Mouse (Mus musculus) layer of hippocampus, adult 9-11 months (tissue): ENCODE data around the gene Prpf4.

Experiments used
- DNase-seq: peaks from one replicate; pipeline ENCODE4 v3.0.0; 2022

Gene Prpf4

DNA sequence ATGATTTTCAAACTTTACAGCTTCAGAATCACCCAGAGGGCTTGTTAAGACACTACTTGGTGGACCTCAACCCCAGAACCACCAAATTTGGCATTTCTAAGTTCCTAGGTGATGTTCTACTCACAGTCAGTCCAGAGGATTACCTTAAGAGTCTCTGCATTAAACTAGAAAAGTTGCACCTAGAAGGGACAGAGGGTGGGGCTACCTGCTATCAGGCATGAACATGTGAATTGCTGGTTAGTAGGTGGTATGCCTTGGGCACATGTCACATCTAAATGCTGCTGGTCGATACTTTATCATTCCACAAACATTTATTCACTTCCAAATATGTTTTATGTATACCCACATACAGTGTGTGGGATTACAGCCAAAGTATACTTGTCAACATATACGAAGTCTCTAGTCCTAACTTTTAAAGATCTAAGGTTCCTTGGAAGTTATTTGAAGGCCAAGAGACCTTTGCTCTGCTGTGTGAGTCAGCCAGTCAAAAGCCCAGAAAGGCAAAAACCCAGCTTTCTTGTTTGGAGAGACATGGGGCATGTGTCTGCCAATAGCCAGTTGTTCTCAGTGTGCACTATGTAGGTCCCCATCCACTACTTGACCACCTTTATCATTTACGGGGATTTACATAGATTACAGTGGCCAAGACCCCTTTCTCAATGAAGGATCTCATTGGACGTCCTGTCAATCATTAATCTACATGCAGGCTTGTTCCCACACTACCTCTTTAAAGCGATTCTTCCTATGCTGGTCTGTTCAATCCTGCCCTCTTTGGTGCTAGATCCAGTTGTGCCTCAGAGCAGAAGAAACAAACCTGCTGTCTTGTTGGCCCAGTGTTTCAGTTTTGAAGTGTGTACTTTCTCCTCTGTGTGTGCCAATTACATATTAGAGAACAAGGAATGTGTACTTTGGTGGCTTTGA is 18.7 kb upstream of the Prpf4 start:
- DNase-seq: no peak

DNA sequence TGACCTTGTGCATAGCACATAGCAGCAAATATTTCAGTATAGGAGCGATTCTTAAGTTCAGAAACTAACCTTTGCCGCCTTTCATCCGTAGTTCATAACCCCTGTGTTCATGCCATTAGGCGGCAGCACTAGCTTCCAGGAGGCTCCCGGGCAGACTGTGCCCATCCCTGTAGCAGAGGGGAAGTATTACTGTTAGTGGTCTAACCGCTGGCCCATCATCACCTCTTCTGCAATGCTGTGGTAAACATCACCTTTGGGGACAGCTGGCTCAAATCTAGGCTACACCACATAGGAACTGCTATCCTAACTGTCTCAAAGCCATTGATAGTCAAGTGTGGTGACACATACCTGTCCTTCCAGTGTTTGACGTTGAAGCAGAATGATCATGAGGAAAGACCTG is 16.7 kb upstream of the Prpf4 start:
- DNase-seq: no peak

DNA sequence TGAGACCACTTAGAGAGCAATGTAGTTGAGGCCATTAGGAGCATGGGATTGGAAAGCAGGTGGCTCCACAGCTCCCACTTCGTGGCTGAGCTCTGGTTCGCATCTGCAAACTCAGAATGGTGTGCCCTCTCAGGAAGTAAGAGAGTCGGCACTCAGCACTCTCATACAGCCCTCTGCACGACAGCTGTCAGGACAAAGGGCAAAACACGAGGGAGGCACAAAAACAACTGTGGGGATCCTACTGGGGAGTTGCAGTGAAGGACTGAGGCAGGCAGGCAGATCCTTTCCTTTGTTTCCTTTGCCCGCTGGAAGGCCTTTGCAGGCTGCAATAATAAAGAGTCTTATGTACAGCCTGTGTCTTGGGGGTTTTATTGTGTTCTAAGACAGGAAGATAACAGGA is 15.1 kb upstream of the Prpf4 start:
- no peak for DNase-seq

DNA sequence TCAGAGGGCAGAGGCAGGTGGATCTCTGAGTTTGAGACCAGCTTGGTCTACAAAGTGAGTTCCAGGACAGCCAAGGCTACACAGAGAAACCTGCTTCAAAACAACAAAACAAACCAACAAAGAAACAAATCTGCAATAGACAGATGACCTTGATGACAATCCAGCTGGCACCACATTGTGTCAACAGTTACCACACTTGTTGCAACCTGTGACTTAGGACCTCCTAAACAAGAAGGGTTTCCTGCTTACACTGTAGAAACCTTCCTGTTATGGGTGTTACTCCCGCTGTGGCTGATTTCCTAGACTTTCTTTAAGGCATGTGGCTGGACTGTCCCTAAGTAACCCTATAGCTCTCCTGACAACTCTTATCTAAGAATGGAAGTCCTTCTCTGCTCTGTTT is 12.8 kb upstream of the Prpf4 start:
- DNase-seq: no peak

DNA sequence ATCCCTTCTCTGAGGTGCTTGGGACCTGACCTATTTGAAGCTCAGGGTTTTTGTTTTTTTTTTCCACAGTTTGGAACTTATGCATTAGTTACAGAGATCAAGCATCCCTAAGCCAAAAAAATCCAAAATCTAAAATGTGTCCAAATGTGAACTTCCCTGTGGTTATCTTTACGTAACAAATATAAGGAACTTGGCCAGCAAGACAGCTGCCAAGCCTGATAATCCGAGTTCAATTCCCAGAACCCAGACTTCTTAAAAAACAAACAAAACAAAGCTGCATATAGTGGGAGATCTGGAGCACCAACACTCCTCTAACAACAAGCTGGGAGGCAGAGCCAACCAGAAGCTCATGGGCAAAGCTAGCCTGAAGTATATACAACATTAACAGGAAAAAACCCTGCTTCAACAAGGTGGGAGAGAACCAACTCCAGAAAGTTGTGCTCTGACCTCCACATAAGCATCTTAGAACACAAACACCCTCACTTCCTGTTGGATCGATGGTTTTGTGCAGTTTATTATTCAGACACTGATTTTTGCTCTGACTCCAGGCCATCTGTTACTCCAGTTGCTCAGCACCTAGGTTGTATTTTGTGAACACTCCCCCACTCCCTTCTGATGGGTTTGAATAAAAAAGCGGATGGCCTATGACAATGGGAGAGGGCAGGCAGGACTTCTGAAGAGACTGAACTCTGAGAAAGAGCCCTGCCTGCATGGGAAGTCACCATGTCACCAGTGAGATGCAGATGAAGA is 10.8 kb upstream of the Prpf4 start:
- DNase-seq: peak; percentile 48

DNA sequence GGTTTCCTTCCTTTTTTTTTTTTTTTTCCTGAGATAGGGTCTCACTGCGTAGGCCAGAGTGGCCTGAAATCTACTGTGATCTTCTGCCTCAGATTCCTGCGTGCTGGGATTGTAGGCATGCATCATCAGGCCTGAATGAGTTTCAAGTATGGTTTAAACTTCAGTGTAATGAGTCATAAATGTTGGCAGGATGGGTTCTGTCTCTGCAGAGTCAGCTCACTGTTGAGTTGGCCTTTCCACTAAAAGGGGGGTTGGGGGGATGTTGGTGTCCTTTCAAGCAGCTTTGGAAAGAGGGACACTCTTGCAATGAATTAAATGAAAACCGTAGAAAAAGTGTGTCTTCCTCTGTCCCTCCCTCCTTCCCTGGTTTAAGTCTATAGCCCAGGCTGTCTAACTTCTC is 9.6 kb upstream of the Prpf4 start:
- peak; percentile 26 for DNase-seq

DNA sequence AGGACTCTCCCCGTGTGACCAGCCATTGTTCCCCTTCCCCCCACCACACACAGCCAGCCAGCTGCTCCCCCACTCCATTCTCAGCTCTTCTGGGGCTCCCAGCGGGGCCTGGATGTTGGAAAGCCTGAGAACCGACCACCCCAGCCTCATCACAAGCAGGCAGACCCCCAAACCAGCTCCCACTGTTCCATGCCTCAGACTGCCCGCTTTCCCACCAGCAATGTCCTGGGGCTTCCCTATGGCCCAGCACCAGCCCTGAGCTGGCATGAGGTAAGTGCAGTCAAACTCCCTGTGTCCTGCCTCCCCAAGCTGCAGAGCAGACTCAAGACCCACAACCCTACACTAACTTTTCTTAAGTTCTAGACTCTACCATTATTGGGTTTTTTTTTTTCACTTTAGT is 2.5 kb upstream of the Prpf4 start:
- no peak for DNase-seq

DNA sequence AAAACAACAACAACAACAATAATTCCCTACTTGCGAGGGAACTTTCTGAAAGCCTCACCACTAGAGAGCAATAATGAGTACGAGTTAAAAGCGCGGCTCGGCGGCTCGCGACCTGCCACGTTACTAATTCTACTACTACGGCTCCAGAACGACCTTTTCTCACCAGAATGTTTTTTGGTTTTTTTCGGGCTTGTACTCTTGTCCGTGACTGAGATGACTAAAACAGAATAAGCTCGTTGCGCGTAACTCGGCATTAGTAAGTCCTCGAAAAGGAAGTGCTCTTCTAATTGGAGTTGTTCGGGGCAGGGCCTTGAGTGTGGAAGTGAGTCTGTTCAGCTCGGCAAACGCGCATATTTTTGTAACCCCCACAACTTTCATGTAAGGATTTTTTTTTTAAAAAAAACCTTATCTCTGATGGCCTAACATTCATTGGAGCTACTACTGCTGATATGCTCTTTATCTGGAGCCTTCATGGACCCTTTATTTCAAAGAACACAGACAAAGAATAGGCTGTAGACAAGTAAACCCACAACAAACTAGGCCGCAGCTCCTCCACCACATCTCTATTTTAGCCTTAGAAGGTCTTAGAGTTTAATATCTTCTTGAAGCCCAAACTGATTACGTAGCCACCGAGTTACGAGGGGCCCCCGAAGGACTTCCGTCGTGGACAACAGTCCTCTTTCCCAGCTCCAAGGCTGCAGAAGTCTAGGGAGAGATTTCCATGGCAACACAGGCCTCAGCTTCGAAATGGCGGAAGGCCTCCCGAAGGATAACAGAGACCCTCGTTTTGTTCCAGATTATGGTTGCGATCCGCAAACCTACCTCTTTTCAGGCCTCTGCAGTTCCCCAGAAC is 641 bp upstream of the Prpf4 start:
- peak; percentile 42 for DNase-seq

DNA sequence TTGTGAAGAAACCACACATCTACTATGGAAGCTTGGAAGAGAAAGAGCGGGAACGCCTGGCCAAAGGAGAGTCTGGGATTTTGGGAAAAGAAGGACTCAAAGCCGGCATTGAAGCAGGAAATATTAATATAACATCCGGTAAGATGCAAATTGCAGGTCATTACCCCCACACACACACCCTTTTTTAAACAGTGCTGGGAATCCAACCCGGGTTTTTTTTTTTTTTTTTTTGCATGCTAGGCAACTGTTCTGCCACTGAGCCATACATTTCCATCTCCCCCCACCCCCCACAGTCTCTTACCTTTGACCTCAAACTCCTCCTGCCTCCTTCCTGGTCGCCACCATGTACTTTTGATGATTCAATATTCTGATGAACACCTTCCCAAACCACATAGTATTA is 1.0 kb downstream of the Prpf4 start:
- DNase-seq: no peak

DNA sequence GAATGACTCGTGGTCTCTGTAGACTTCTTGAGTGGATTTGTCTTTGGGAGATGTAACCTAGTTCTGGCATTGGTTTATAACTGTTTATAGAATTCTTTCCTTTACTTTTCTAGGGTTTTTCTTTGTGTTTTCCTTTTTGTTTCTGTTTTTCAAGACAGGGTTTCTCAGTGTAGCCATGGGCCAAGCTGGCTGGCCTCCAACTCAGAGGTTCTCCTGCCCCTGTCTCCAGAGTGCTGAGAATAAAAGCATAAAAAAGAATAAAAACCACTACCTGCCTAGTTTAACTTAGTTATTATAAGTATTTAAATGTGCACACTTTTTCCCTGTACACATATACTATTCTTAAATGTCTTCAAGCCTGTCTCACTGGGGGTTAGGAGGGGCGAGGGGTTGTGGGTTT is 1.7 kb downstream of the Prpf4 start:
- no peak for DNase-seq

DNA sequence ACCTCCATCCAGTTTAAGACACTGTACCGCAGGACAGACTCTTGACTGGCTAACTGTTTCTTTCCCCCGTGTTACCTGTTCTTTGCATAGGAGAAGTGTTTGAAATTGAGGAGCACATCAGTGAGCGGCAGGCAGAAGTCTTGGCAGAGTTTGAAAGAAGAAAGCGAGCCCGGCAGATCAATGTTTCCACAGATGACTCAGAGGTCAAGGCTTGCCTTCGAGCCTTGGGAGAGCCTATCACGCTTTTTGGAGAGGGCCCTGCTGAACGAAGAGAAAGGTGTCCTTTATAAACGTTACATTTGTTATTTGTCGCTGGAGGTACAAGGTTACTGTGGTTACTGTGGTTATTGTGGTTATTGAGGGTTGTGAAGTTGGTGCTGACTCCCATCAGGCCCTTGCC is 3.0 kb downstream of the Prpf4 start:
- DNase-seq: no peak

DNA sequence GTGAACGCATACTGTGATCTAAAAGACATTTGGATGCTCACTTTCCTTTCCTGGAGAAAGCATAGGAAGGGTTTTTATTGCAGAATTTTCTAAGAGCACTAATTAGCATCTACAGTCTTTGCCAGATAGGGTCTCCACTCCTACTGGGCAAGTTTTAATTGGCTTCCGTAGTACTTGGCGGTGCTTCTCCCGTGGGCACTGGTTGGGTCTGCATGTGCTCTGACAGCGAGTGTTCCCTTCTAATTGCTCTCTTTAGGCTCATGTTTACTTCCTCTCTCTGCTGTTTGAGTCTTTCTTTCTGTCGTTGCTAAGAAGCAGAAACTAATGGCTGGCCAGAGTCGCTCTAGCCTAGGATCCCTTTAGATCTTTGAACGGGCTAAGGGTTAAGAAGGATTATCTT is 9.9 kb downstream of the Prpf4 start:
- peak; percentile 45 for DNase-seq

DNA sequence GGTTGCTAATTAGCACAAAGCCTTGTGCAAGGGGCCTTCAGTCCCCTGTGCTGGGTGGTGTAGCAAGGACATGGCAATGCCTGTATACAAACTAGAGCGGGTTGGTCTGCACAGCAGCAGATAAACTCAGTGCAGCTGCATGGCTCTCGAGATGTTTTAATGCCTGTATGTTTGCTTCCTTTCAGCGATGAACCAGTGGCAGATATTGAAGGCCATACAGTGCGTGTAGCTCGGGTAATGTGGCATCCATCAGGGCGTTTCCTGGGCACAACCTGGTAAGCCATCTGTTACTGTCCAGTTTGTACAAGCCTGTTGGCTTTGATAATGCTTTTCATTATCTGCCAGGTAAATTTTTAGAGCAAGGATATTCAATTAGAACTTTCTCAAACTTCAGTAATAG is 10.5 kb downstream of the Prpf4 start:
- DNase-seq: no peak

DNA sequence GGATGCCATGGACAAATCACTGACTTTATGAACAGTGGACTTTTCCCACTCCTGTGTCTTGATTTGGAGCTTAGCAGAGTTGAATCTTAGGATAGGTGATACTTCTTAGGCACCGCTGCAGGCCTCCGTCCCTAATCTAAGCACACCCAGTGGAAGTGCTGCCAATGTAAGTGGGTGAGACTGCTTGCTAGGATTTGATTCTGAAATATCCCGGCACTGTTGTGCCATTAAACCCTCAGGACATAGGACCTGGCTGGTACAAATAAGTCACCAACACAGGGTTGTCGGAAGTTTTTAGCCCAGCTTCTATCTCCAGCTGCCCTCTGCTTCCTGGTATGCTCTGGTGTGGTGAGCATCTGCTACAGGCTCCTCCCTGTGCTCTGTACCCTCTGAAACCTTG is 17.3 kb downstream of the Prpf4 start:
- no peak for DNase-seq

DNA sequence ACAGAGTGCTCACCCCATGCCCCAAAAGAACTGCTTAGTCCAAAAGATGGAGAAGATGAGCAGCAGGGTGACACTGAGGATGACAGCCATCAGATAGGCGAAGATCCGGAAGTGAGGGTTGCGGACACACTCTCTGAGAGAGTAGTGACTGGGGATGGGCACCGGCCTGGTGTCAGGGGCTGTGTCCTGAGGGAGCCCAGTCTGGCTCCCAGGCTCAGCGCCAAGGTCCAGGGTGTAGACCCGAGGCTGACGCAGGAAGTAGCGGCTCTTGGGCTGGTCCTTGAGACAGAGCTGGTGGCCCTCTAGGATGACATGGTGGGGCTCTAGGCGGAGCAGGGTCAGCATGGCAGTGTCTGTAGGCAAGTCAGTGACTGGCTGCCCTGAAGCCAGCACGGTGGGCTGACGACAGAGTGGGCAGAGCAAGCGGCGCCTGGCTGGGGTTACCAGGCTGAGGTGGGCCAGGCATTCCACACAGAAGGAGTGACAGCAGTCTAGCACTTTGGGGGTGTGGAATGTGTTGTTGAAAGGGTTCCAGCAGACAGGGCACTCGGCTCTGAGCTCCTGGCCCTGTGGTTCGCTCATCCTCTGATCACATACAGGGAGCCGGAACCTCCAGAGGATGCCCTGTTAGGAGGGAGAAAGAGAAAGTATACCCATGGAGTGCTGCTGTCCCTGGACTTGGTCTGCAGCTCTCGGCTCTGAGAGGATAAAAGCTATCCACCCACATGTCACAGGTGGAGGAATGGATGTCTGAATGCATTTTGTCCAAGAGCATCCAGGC is 19.6 kb downstream of the Prpf4 start:
- DNase-seq: no peak

DNA sequence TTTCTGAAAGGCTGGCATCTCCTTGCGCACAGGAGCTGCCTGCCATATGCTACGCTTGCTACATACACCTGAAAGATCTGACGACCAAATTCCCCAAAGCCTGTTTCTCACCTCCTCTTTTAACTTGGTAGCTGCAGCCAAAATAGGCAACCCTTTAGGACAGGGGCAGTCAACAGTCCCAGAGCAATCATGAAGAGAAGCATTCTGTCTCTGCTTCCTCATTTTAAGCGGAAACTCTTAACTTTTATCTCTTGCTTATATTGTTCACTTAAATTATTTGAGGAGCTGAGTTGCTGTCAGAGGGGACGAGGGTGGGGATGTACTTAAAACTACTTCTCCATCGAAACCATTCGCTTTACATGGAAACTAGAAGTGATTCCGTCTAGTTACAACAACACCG is 21.0 kb downstream of the Prpf4 start:
- no peak for DNase-seq

DNA sequence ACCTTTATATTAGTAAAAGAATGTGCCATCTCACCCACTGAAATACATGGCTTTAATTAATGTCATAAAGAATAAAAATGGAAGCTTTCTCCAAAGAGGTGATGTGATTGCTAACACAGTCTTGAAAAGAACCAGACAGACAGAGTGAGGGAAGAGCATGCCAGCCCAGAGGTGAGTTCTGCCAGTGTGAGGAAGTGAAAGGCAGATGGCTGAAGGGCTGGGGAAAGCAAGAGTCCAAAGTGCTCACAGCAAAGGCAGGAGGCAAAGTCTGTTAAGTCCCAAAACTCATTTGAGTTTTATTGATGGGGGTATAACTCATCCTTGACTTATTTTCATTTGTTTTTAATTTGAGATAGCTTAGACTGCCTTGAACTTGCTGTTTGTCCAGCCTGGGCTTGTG is 22.1 kb downstream of the Prpf4 start:
- DNase-seq: no peak

DNA sequence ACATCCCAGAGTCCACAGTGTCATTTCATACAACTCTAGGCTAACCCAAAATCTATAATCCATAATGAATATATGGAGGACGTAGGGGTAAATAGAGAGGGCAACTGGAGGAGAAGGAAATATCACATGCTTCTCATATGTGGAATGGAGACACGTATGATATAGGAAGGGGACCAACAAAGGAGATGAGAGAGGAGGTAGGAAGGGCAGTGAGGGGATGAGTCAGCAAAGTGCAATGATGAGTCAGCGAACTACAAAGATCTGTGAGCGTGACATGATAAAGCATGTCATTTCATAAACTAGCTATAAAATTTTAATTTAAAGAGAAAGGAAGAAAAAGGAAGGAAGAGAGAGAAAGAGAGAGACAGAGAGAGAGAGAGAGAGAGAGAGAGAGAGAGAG is 22.9 kb downstream of the Prpf4 start:
- DNase-seq: no peak

DNA sequence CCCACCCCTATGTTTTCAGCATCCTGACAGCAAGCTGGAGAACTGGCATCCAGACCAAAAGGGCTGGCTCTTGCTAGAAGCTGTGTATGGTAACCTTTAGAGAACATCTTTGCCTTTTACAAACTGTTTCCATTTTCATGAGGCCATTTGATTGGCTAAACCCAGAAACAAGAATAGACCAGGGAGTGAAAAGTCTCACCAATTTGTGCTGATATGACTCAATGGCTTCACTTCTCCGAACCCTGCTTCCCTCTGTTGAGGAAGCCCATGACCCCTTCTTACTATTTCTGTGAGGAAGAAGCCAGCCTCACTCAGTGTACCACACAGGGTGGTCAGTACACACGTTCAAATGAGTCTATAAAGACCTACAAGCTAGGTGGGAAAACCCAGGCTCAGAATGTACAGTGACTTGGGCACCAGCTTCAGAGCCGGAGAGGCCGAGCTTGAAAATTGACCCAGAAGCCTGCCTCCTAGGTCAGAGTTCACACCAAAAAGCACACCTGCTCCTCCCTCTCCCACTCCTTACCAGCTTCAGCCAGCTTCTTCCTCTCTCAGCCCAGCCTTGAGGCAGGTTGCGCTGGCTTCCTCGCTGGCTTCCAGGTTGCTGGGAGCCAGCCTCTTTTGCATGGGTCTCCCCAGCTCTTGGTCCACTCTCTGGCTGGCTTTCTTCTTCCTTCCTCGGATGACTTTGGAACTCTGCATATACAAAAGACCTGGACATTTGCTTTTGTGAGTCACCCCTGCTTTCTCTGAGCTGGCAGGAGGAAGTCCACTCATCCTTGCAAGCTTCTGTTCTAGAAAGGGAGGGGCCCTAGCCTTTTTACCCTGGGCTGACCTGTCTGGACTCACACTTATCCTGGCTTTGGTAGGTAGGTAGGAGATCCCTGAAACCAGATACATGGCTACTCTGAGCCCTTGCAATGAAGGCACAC is 25.6 kb downstream of the Prpf4 start:
- no peak for DNase-seq

DNA sequence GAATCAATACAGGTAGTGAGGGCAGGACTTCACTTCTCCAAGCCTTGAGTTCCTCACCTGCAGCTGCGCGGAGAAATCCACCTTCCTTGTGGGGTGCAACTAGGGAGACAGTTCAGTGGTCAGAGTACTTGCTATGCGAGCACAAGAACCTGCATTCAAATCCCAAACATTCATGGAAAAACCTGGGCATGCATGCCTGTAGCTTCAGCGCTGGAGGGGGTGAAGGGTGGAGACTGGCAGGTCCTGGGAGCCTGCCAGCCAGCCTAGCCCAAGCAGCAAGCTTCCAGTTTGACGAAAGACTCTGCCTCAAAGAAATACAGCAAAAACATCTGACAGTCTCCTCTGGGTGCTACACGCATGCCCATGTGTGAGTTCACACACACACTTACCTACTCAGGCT is 26.5 kb downstream of the Prpf4 start, which contains the start of gene Rnf183:
TSS of gene Rnf183 (minus strand) at position 172 of the 400 bp plus-strand sequence.
- DNase-seq: no peak

DNA sequence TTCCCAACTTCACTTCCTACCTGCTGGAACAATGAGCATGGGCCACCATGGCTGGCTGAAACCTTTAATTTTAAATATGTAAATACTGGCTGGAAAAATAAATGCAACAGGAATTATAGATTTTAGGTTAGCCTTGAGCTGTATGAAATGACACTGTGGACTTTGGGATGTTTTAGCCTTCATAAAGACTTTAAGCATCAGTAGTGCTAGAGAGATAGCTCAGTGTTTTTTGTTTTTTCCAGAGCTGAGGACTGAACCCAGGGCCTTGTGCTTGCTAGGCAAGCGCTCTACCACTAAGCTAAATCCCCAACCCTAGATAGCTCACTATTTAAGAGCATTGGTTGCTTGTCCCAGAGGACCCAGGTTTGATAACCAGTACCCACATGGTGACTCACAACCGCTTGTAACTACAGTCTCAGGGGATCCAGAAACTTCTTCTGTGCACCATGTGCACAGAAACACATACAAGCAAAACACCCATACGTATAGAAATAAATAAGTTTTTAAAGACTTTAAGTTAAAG is 28.7 kb downstream of the Prpf4 start:
- DNase-seq: no peak
